Mouse (Mus musculus): ENCODE measurements around the gene Fcna. TPM values are rescaled to one million over a fixed set of nuclear protein-coding genes. Genes with fewer than 3 reads are reported as not detected.

Fcna gene
- polyA plus RNA-seq, 1 experiment from 2014 or later = 3.1 TPM

DNA sequence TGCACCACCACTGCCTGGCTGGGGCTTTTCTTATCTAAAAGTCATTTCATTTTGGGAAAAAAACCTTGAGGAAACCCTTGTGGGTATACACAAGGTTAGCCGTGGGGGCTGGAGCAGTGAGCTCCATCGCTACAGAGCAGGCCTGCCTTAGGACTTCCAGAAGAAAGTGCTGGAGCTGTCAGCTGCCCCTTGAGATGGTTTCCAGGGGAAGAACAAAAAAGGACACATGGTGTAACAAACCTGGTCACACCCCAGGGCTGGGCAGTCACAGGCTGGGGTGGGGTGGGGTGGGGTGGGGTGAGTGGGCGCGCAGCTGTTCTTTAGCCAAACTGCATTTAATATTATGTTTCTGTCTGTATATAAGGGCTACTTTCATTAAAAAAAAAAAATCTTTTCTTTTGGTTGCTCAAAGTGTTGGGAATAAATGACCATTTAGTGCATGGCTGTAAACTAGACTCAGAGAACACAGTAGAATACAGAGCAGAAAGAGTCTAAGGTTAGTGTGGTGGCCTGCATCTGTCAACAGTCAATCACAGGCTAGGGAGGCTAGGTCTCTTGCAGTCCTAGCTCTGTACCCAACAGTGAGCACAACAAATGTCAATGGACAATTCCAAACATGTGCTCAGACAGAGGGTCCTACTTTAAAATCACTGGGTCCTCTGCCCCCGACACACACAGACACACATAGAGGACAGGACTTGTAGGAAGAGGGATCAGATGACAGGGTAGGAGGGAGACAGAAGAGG lies 30.9 kb downstream of the Fcna start:
- Histone ChIP-seq H3K9ac (ENCODE audit: low read depth, low read length) (no peak overlapping the region), H3K4me3 (ENCODE audit: low read depth, low read length) (no peak overlapping the region), H3K27ac (ENCODE audit: low read length) (no peak overlapping the region), H3K4me1 (ENCODE audit: control insufficient read depth, insufficient read depth, low read length) (no peaks in the 10 kb centered on the region), H3K9me3 (replicated peaks; ENCODE audit: control insufficient read depth, low read length, poor library complexity, severe bottlenecking) (no peaks in the 10 kb centered on the region), H3K4me2 (ENCODE audit: low read length) (no peak overlapping the region), H3K36me3 (ENCODE audit: control insufficient read depth, insufficient read depth, low read length) (peaks cover 69% of the 10 kb centered on the region), H3K27me3 (ENCODE audit: control insufficient read depth, insufficient read depth, low read depth, low read length) (no peaks in the 10 kb centered on the region)
- 97% methylated on average over 5 of the region's 5 CpGs for WGBS
- ATAC-seq = no peak

DNA sequence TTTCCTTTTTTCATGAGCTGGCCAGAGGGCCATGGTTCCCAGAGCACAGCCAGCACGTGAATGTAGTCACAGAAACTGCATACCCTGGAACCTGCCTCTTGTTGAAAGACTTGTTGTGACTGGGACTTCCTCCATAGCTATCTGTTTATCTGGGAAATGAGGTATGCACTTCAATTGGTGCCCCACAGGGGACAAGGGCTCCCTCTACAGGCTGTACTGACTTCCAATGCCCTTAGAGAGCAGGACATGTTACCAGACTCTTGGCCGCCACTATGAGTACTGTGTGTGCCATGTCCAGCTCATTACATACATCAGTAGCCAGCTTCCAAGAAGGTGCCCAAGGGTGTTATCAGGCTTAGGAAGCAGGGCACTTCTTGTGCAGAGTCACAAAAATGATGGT lies 36.0 kb downstream of the Fcna start:
- Histone ChIP-seq H3K36me3 (ENCODE audit: control insufficient read depth, insufficient read depth, low read length) (peaks cover 46% of the 10 kb centered on the region), H3K4me2 (ENCODE audit: low read length) (no peak overlapping the region), H3K4me1 (ENCODE audit: control insufficient read depth, insufficient read depth, low read length) (no peaks in the 10 kb centered on the region), H3K27ac (ENCODE audit: low read length) (no peak overlapping the region), H3K4me3 (ENCODE audit: low read depth, low read length) (no peak overlapping the region), H3K9me3 (replicated peaks; ENCODE audit: control insufficient read depth, low read length, poor library complexity, severe bottlenecking) (no peaks in the 10 kb centered on the region), H3K27me3 (ENCODE audit: control insufficient read depth, insufficient read depth, low read depth, low read length) (no peaks in the 10 kb centered on the region), H3K9ac (ENCODE audit: low read depth, low read length) (no peak overlapping the region)
- WGBS = 83% methylated on average over 2 of the region's 2 CpGs
- no peak for ATAC-seq

DNA sequence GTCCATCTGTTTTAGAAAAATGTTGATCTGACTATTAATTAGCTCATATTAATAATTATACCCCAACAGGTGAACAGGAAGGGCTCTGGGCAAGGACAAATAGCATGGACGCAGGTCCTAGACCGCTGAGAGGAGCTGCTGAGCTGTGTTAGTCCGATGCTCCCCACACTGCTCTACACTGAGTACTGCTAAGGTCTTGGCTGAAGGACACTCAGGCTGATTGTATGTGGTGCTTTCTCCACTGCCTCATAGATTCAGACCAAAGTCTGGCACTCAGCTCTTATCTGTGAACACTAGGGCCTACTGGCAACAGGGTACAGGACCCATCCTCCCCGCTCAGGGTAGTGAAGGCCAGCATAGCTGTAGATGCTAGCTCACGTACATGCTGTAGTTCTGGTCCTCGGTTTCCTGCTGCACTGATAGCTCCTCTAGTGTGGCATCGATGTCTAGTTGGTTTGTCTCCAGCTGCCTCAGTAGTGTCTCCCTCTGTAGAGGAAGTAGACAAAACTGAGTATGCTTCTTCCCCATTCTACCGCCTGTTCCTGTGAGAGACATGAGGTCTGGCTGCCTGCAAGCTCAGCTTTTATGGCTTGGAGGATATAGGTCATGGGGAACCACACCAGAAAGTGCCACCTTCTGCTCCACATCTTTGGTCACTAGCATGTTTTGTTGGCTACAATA lies 39.5 kb downstream of the Fcna start:
- Histone ChIP-seq H3K36me3 (ENCODE audit: control insufficient read depth, insufficient read depth, low read length) (peaks cover 39% of the 10 kb centered on the region), H3K9ac (ENCODE audit: low read depth, low read length) (no peak overlapping the region)
- WGBS = 95% methylated on average over 8 of the region's 8 CpGs

DNA sequence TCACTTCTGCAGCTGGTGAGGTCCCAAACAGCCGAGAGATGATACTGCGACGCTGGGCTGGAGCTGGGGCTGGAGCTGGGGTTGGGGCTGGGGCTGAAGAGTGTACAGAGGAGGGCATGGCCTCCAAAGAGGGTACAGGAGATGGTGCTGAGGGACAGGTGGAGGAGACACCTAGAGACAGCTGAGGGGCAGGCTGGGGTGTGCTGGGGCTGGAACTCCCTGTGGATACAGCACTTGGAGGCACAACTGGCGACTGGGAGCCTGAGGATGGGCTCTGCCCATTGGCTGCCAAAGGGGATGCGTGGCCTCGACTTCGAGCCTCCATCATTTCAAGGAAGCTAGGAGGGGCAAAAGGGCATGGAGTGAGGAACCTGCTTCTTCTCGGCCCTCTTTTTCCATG lies 40.5 kb downstream of the Fcna start:
- 93% methylated on average over 8 of the region's 8 CpGs for WGBS
- no peak overlapping the region for H3K9ac ChIP-seq (ENCODE audit: low read depth, low read length)
- H3K4me3 ChIP-seq (ENCODE audit: low read depth, low read length) = no peak overlapping the region
- H3K4me1 ChIP-seq (ENCODE audit: control insufficient read depth, insufficient read depth, low read length) = peaks cover 6% of the 10 kb centered on the region
- H3K27me3 ChIP-seq (ENCODE audit: control insufficient read depth, insufficient read depth, low read depth, low read length) = no peaks in the 10 kb centered on the region
- no peak overlapping the region for H3K27ac ChIP-seq (ENCODE audit: low read length)
- no peak overlapping the region for H3K4me2 ChIP-seq (ENCODE audit: low read length)
- no peak for ATAC-seq
- no peaks in the 10 kb centered on the region for H3K9me3 ChIP-seq (replicated peaks; ENCODE audit: control insufficient read depth, low read length, poor library complexity, severe bottlenecking)
- peaks cover 29% of the 10 kb centered on the region for H3K36me3 ChIP-seq (ENCODE audit: control insufficient read depth, insufficient read depth, low read length)

More for the DNA sequence above, 39.5 kb downstream of the Fcna start:
- Histone ChIP-seq H3K27ac (ENCODE audit: low read length) (no peak overlapping the region), H3K9me3 (replicated peaks; ENCODE audit: control insufficient read depth, low read length, poor library complexity, severe bottlenecking) (no peaks in the 10 kb centered on the region), H3K4me1 (ENCODE audit: control insufficient read depth, insufficient read depth, low read length) (no peaks in the 10 kb centered on the region), H3K4me3 (ENCODE audit: low read depth, low read length) (no peak overlapping the region), H3K27me3 (ENCODE audit: control insufficient read depth, insufficient read depth, low read depth, low read length) (no peaks in the 10 kb centered on the region), H3K4me2 (ENCODE audit: low read length) (no peak overlapping the region)
- ATAC-seq = no peak

DNA sequence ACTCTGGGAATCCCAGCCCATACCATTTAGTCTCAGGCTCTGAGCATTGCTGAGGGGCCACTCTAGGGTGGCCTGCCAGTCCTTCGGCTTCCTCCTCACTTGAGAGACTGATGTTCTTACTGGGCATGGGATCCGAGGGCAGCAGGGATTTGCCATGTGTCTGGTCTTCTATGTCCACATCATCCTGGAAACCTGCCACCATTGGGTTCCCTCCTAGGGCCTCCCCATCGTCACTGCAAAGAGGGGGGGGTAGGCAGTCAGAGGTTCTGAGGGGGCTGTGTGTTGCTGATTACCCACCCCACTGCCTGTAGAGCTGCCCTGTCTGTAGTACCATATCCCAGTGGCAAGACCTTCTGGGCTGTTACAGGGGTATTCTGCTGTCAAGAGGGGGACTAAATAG lies 42.2 kb downstream of the Fcna start:
- no peak overlapping the region for H3K9ac ChIP-seq (ENCODE audit: low read depth, low read length)
- no peak overlapping the region for H3K4me3 ChIP-seq (ENCODE audit: low read depth, low read length)
- H3K4me1 ChIP-seq (ENCODE audit: control insufficient read depth, insufficient read depth, low read length) = peaks cover 18% of the 10 kb centered on the region
- 83% methylated on average over 3 of the region's 3 CpGs for WGBS
- no peak overlapping the region for H3K4me2 ChIP-seq (ENCODE audit: low read length)
- H3K27me3 ChIP-seq (ENCODE audit: control insufficient read depth, insufficient read depth, low read depth, low read length) = peaks cover 1% of the 10 kb centered on the region
- no peaks in the 10 kb centered on the region for H3K9me3 ChIP-seq (replicated peaks; ENCODE audit: control insufficient read depth, low read length, poor library complexity, severe bottlenecking)
- peaks cover 16% of the 10 kb centered on the region; the same call in 1 of the 2 replicates for H3K36me3 ChIP-seq (ENCODE audit: control insufficient read depth, insufficient read depth, low read length)
- ATAC-seq = no peak
- no peak overlapping the region for H3K27ac ChIP-seq (ENCODE audit: low read length)

DNA sequence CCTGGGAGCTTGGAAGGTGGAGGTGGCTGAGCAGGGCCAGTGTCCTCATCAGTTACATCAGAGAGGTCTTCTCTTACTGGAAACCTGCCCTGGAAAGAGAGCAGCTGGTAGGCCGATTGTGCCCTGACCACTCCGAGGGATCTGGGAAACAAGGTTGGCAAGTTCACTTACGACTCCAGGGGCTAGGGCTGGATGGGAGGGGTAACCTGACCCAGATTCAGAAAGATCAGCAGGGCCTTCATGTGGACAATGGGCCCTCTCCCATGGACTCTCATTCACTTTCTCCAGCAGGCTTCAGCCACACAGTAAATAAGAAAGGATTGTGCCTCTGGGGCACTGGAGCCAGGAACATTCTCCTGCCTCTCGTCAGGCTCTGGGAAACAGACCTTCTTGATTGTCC lies 43.0 kb downstream of the Fcna start:
- peaks cover 9% of the 10 kb centered on the region for H3K27me3 ChIP-seq (ENCODE audit: control insufficient read depth, insufficient read depth, low read depth, low read length)
- H3K9me3 ChIP-seq (replicated peaks; ENCODE audit: control insufficient read depth, low read length, poor library complexity, severe bottlenecking) = no peaks in the 10 kb centered on the region
- peaks cover 25% of the 10 kb centered on the region for H3K4me1 ChIP-seq (ENCODE audit: control insufficient read depth, insufficient read depth, low read length)
- no peak overlapping the region for H3K4me2 ChIP-seq (ENCODE audit: low read length)
- WGBS = 83% methylated on average over 4 of the region's 4 CpGs
- no peak for ATAC-seq
- no peak overlapping the region for H3K4me3 ChIP-seq (ENCODE audit: low read depth, low read length)
- peaks cover 16% of the 10 kb centered on the region; the same call in 1 of the 2 replicates for H3K36me3 ChIP-seq (ENCODE audit: control insufficient read depth, insufficient read depth, low read length)
- no peak overlapping the region for H3K27ac ChIP-seq (ENCODE audit: low read length)
- no peak overlapping the region for H3K9ac ChIP-seq (ENCODE audit: low read depth, low read length)

DNA sequence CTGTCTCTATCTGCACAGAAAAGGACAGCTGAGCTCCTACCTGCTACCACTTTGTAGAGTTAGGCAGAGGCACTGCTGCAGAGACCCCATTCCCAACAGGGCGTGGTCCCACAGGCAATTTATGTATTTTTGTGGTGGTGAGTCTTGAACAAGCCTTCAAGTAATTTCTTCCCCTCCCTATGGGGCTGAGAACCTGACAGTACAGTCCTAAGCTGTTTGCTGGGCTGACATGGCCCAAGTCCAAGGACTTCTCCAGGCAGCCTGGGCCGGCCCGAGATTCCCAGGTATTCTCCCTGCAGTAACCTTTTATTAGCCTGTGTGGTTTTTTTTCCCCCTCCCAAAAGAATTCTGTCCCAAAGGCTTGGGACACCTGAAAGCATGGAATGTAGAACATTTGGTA lies 43.7 kb downstream of the Fcna start:
- Histone ChIP-seq H3K36me3 (ENCODE audit: control insufficient read depth, insufficient read depth, low read length) (peaks cover 16% of the 10 kb centered on the region; the same call in 1 of the 2 replicates), H3K4me3 (ENCODE audit: low read depth, low read length) (no peak overlapping the region), H3K27me3 (ENCODE audit: control insufficient read depth, insufficient read depth, low read depth, low read length) (peaks cover 16% of the 10 kb centered on the region), H3K27ac (ENCODE audit: low read length) (no peak overlapping the region), H3K4me2 (ENCODE audit: low read length) (no peak overlapping the region), H3K9ac (ENCODE audit: low read depth, low read length) (no peak overlapping the region), H3K9me3 (replicated peaks; ENCODE audit: control insufficient read depth, low read length, poor library complexity, severe bottlenecking) (no peaks in the 10 kb centered on the region), H3K4me1 (ENCODE audit: control insufficient read depth, insufficient read depth, low read length) (peaks cover 30% of the 10 kb centered on the region)
- WGBS = 91% methylated on average over 3 of the region's 3 CpGs
- ATAC-seq = no peak

DNA sequence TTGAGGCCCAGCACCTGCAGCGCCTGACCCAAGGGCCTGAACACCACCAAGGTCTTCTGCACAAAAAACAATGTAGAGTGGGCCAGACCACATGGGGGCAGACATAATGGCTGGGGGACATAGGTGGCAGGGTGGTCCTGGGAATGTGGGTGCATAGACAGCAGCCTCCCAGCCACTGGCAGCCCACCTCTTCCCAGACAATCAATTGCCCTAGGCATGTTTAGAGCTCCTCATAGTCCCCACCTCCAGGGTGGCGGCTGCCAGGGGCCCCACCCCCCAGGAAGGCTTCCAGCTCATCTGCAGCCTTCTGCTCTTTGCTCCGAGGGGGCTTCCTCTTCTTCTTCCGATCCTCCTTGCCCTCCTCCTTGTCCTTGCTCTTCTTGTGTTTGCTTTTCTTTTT lies 44.3 kb downstream of the Fcna start:
- Histone ChIP-seq H3K9me3 (replicated peaks; ENCODE audit: control insufficient read depth, low read length, poor library complexity, severe bottlenecking) (no peaks in the 10 kb centered on the region), H3K4me1 (ENCODE audit: control insufficient read depth, insufficient read depth, low read length) (peaks cover 30% of the 10 kb centered on the region), H3K4me2 (ENCODE audit: low read length) (no peak overlapping the region), H3K4me3 (ENCODE audit: low read depth, low read length) (no peak overlapping the region), H3K27me3 (ENCODE audit: control insufficient read depth, insufficient read depth, low read depth, low read length) (peaks cover 22% of the 10 kb centered on the region), H3K9ac (ENCODE audit: low read depth, low read length) (no peak overlapping the region), H3K27ac (ENCODE audit: low read length) (no peak overlapping the region), H3K36me3 (ENCODE audit: control insufficient read depth, insufficient read depth, low read length) (peaks cover 21% of the 10 kb centered on the region; the same call in 1 of the 2 replicates)
- WGBS = 71% methylated on average over 4 of the region's 4 CpGs
- no peak for ATAC-seq

DNA sequence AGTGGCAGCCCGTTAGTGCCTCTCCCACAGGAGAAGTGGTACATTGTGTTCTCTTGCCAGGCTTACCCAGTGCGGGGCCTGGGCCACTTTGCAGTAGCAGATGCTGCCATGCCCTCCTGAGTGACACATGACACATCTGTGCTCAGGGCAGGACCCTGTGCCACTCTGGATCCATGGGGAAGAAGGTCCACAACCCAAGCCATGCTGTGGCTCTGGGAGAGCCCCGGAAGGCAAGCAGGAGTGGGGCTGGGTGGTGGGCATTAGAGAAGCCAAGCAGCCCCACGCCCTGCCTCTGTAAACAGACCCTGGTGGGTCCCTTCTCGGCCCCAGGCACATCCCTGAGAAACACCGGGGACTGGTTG lies 44.7 kb downstream of the Fcna start:
- Histone ChIP-seq H3K36me3 (ENCODE audit: control insufficient read depth, insufficient read depth, low read length) (peaks cover 22% of the 10 kb centered on the region; the same call in 1 of the 2 replicates), H3K27me3 (ENCODE audit: control insufficient read depth, insufficient read depth, low read depth, low read length) (peaks cover 26% of the 10 kb centered on the region), H3K4me3 (ENCODE audit: low read depth, low read length) (no peak overlapping the region), H3K4me1 (ENCODE audit: control insufficient read depth, insufficient read depth, low read length) (peaks cover 32% of the 10 kb centered on the region), H3K9ac (ENCODE audit: low read depth, low read length) (no peak overlapping the region), H3K9me3 (replicated peaks; ENCODE audit: control insufficient read depth, low read length, poor library complexity, severe bottlenecking) (no peaks in the 10 kb centered on the region), H3K27ac (ENCODE audit: low read length) (no peak overlapping the region), H3K4me2 (ENCODE audit: low read length) (no peak overlapping the region)
- 81% methylated on average over 6 of the region's 6 CpGs for WGBS
- ATAC-seq = no peak
